Mouse (Mus musculus): ENCODE data around the gene Zfp541.

Zfp541 gene

DNA sequence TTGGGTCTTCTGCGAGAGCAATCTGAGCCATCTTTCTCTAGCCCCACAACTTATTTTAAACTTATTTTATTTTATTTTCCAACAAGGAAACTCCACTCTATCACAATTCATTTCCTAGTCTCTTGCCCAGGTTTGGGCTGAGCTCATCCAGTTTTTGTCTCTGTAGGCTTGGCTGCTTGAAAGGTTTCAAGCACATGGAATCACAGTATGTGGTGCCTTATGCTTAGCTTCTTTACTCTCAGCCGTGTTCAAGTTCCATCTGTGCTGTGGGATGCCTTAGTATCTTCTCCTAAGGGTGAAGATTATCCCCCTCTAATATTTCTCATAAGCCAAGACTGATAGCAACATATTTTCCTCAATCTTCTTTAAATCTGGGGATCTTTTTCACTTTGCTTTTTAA lies 26.0 kb downstream of the Zfp541 start:
- no peak for DNase-seq

DNA sequence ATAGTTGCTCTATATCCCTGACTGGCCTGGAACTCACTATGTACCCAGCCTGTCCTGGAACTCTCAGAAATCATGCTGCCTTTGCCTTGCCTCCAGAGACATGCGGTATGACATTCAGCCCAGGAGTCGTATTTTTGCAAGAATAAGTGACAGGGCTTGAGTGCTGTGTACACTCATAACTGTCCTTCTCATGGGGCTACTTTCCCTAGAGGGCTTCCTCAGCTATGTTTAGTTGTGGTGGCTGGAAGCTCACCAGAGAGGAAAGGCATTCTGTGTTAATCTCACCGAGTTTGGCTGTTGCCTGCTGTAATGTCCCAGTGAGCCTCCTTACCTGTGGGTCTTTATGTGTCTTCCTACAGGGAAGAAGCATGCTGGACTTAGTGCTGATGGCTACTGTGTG lies 33.0 kb downstream of the Zfp541 start:
- DNase-seq, result no peak

DNA sequence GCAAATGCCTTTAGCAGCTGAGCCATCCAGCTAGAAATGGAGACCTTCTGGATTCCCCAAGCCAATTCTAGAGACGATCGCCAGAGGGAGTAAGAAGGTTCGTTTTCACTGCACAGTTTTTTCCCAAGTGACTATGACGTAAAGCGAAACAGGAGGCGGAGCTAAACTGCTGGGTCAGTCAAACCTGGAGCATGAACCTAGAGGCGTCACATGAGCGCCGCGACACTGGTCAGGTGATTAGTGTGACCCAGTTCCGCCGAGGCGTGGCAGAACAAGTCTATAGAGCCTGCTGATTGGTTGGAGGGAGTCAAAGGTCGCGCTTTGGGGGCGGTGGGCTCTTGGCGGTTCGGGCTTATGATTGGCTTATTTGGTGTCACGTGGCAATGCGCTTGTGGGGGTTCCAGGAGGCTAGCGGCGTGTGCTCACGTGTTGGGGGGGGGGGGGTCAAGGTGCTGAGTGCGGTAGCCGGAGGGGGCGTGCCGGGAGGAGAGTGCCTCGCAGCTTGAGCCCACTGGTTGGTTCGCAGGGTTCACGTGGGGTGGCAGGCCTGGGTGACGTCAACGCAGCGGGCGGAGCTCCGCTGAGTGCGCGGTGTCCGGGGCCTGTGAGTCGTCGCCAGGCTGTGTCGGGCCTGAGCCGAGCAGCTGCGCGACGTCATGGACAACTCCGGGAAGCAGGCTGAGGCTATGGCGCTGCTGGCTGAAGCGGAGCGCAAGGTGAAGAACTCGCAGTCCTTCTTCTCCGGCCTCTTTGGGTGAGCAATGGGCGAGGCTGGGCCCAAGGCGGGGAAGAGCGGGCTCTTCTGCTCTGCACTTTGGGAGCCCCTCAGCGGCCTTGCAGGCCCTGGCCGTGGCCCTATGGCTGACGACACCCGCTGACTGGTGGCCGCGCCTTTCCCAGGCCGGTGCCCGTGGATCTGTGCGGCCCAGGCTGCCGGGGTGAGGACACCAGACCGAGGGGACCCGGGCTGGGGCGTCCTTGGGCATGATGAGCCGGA lies 36.7 kb downstream of the Zfp541 start, which contains the start of gene Napa:
Napa (plus strand) TSS at position 438 of the 997 bp plus-strand sequence.
- DNase-seq, result peak; percentile 99

DNA sequence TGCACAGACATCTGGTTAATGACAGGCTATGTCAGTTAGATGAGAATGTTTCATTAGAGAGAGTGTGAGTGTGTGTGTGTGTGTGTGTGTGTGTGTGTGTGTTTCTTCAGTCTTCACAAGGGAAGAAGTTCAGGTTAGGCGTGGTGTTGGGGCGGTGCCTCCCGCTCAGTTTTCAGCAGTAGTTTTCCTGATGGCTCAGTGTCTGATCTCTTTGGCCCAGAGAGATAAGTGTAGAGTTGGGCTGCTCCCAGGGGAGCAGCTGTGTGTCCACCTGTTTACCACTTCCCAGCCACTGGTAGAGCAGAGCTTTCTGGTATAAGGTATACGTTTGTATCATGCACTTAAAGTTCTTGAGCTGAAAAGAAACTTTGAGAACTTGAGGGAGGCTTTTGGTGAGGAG lies 38.3 kb downstream of the Zfp541 start:
- no peak for DNase-seq

DNA sequence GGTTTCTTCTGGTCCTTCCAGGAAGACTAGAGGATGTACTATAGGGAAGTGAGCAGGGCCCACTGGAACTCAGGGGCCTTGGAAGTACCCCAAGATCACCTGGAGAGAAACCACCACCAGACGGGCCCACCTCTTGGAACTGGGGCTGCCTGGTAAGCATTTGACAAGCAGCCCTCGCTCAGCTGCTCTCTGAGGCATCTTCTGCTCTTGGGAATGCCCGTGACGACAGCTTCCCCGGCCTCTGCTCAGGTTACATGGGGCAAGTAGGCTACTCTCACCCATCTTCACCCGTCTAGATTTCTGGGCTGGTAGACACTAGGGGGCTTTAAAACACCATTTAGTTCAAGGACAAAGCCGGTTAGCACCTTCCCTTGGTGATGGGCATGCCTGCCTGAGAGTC lies 39.5 kb downstream of the Zfp541 start:
- no peak for DNase-seq

DNA sequence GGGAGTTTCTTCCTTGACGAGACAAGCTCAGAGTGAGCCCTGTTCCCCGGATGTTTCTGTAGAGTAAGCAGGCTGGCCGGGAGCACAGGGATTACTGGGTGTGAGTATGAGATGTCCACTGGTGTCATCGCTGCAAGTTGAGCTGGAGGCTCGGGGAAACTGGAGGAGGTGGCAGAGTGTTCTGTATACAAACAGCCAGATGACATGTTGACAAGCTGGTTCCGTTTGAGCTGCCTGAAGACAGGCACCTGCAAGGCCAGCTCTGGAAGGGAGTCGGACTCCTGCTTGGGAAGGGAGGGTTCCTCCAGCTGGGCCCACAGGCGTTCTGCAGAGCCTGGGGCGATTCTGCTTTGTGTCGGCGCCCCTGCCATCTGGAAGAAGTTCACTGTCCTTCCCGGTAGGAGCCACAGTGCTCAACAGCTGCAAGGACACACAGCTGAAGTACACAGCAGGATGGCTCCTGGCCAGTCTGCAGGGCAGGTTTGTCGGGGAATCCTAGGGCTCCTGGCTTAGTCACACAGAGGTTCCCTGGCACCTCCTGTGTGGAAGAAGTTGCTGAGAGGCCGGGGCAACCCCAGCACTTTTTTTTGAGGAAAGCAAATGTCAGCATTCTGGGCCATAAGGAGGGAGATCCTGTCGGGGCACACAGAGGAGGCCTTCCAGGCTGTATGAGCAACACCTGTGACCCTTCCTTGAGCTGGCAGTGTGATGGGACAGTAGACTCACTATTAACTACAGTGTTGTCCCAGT lies 40.3 kb downstream of the Zfp541 start:
- no peak for DNase-seq

DNA sequence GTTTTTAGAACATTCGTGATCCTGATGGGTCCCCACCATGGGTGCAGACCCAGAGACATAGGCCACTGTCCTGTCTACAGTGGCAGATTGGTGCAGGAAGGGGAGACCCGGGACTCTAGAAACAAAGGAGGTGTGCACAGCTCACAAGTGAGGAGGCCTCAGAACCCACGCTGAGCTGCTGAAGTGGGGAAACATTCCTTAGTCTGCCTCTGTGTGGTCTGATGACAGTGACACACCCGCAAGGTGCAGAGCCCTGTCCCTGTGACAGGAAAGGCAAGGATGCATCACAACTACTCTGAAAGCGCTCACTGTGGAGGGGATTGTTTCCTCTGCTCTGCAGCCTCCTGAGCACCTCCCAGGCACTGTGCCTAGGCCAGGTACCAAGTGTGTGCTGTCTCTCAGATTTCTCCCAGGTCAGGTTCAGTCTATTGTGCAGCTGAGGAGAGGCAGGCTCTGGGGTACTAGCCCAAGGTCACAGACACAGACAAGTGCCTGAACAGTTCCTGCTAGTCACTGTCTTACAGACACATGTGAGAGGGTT lies 41.1 kb downstream of the Zfp541 start:
- no peak for DNase-seq

DNA sequence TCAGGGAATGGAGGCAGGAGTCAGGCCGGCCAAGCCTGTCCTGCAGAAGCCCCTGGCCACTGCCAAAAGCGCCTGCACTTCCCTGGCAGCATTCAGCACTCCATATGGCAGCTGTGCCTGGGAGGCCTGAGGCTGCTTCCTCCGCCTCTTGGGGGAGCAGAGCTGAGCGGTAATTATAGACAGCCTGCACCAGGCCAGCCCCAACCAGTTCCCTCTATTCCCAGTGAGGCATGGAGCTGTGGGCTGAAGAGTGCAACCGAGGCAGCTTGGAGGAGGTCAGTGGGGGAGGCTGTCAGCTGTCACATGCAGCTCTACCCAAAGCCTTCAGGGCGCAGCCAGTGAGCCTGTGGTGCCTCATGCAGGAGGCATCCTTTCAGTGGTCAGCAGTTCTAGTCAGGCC lies 42.1 kb downstream of the Zfp541 start:
- peak; percentile 92 to 96 for DNase-seq

DNA sequence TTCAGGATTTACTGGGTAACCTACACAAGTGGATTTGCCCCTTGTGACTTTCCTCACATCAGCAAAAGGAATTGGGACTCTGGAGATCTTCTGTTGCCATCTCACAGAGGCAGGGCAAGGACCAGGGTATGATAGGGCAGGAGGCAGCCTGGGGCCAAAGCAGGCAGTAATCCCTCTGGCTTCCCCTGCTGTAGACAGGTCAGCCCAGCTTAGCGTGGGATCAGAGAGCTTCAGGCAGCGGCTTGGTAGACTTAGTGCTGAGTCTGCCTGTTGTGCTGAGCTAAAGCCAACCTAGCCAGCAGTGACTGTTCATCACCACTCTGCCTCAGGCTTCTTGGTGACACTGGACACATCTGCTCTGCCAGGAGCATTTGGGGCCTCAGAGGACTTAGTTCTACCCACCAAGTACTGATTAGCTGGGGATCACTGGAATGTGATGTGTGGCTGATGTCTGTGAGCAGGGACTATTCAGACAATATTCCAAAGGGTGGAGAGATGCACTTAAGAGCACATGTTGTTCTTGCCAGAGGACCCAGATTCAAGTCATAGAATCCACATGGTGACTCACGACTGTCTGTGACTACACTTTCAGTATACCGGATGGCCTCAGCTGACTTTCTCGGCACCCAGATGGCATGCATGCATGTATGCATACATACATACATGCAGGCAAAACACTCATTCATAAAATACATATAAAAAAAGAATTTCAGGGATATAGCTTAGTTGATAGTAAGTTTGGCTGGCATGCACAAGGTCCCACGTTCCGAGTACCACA lies 43.2 kb downstream of the Zfp541 start:
- no peak for DNase-seq

DNA sequence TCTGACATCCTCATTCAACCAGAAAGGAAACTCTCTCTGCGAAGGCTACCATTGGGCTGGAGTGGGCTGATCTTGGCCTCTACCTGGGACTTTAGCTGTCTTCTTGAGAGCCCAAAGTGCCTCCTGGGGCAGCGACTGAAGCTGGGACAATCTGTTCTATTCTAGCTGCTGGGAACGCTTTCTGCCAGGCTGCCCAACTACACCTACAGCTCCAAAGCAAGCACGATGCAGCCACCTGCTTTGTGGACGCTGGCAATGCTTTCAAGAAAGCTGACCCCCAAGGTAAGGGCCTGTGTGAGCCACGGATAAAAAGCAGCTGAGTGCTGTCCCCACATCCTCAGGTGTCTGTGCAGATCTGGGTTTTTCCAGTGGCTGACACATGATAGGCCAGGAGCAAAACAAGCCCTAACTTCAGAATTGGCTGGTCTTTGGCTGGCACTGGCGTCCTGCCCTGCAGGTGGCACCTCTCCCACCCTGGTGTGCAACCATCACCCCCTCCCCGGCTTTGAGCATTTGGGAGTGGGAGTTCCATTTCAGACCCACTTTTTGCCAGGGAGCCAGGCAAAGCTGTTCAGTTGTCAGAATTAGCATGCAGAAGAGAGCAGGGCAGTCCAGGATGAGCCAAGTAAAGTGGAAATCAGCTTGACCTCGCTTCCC lies 47.4 kb downstream of the Zfp541 start:
- DNase-seq, result peak; percentile 62 to 72

DNA sequence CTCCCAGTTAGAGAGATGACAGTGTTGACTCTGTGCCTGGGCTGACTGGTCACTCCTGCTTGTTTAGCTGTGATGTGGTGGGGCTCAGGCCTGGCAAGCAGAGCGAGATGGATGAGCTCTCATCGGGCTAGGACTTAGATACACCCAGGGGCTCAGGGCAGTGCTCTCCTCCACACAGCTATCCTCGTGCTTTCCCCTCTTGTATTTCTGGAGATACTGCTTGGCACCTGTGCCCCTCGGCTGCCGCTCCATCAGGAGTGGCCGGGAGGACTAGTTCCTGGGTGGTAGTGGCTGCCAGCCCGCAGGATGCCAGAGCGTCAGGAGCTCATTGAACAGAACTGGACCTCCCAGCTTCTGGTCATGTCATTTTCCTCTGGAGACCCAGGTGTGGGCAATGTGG lies 48.5 kb downstream of the Zfp541 start:
- DNase-seq, result no peak

DNA sequence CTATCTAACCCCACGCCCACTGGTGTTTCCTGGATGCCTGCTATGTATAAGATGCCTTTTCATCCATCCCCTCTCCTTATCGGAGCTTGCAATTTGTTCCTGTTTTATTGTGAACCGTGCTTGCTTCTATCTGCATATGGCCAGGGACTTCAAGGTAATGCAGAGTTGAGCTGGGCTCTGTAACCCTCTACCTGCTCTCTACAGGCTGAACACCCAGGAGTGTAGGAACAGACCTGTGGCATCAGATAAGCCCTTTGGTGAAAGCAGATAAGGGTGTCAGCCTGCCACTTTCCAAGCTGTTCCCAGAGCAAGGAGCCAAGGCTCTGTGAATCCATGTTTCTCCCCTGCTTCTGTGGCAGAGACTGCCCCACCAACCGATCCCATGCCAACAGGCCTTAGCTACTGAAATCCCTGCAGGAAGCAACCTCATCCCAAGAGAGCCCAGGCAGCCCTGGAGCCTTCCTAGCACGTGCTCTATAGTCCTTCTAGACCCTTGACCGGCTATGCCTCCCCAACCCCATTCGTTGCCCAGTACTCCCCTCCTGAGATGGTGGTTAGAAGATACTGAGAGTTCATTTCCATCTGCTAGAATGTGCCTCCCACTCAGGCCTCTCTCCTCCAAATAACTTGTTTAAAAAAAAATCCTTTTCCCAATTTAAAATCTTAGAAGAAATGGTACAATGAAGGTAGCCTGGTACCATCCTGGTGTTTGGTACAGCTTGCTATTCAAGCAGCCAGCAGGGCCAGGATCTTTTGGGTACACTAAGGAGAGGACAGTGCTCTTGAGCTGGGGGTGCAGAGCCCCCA lies 49.9 kb downstream of the Zfp541 start:
- no peak for DNase-seq

DNA sequence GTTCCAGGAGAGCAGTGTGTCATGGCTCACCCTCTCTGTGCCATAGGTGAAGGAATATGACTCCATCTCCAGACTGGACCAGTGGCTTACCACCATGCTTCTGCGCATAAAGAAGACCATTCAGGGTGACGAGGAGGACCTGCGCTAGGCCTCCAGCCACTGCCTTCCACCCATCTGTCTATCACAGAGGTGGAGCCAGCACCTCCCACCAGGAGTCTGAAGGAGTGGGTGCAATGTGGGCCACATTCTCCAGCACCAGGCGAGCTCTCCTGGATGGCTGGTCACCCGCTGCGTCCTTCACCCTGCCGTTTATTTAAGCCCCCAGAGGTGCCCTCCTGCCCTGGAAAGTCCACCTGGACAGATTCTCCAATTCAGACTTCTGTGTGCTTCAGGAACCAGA lies 54.8 kb downstream of the Zfp541 start:
- DNase-seq, result no peak

DNA sequence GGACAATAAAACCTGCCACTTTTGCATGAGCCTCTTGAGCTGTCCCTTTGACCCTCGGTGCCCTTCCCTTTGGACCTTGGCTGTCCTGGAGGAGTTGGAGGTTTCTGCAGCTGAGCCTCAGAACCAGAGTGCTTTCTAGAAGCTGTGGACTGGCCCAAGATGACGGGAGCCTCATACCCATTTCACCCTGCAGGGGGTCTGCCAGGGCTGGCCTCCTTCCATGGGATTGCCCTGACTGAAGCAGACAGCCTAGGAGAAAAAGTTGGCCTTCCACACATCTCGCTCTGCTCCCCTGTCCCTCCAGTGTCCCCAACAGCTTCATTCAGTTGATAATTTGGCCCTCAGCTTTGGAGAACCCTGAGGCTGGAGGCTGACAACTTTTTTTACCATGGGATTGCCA lies 55.5 kb downstream of the Zfp541 start:
- peak; percentile 71 to 77 for DNase-seq

DNA sequence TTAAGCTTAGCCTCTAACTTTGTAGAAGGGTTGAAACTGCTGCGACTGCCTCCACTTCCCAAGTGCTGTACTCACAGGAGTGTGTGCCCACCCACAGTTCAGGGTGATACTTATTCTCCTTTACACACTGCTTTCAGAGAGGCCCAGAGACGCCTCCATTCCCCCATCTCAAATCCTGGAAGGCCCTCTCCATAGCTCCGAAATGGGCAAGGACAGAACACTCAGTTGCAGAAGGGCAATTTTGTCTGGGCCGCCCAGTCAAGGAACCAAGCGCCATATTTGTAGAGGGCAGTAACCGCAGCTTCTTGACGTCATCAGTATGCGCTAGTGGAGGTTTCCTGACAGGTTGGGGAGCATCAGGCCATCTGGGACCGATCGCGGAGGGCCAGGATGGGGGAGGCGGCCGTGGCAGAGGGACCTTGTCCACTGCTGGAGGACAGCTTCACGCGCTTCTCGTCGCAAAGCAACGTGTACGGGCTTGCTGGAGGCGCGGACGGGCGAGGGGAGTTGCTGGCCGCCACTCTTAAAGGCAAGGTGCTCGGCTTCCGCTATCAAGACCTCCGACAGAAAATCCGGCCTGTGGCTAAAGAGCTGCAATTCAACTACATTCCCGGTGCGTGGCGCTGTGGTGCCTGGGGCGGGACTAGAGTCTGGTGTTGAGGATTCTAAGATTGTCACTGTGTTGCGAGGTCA lies 58.1 kb downstream of the Zfp541 start, which contains the start of gene Kptn:
Kptn (plus strand) TSS at position 327 of the 693 bp plus-strand sequence.
- DNase-seq, result peak; percentile 96 to 98

DNA sequence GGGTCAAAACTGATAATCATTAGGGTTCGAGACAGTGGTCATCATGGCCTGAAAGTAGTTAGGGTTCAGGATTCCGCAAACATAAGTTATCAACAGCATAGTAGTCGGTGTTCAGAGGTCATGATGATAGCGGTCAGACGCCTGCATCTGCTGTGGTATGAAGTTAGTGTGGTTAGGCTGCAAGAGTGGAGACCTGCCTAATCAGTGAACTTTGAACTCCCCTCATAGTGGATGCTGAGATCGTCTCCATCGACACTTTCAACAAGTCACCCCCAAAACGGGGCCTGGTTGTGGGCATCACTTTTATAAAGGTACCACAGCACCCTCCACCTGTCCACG lies 58.6 kb downstream of the Zfp541 start:
- DNase-seq, result no peak

DNA sequence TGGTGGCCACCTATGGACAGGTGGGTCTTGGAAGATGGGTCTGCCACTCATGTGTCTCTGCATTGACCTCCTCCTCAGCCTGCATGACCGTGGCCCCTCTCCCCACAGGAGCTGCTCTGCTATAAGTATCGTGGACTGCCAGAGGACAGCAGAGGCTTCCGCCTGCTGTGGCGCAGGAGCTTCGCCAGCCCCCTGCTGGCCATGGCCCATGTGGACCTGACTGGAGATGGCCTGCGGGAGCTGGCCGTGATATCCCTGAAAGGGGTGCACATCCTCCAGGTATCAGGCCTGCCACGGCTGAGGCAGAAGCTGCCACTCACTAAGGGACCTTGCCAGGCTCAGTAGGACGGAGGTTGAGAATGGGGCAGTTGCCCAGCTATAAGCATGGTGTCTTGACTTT lies 64.2 kb downstream of the Zfp541 start:
- no peak for DNase-seq

DNA sequence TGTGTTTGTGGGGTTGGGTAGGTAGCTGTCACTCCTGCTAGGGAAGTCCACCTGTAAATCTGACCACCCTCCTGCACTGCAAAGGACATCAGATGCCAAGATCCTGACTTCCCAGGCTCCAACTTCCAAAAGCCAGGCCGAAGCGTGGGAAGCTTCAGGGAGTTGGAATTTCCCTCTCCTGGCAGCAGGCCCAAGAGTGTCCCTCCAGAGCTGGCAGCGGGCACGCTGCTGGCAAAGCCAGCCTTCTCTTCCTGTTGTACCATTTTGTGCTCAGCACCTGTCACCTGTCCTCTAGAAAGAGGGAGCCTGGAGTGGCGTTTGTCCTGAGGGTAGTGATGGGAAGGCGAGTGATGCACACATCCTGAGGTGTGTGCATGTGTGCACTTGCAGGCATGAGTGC lies 66.7 kb downstream of the Zfp541 start:
- peak; percentile 91 to 93 for DNase-seq

DNA sequence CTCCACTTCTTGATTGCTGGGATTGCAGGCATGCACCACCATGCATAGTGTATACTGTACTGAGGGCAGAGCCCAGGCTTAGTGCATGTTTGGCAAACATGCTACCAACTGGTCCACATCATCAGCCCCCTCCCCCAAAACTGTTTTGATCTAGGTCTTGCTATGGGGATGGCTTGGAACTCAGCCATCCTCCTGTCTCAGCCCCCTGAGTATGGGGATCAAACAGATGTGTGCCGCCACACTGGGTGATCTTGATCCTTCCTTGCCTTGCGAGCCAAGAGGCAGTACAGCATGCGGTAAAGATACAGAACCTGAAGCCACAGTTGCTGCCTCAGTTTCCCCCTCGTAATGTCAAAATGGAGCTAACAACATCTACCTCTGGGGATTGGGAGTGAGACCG lies 67.3 kb downstream of the Zfp541 start:
- DNase-seq, result peak; percentile 42 to 57

DNA sequence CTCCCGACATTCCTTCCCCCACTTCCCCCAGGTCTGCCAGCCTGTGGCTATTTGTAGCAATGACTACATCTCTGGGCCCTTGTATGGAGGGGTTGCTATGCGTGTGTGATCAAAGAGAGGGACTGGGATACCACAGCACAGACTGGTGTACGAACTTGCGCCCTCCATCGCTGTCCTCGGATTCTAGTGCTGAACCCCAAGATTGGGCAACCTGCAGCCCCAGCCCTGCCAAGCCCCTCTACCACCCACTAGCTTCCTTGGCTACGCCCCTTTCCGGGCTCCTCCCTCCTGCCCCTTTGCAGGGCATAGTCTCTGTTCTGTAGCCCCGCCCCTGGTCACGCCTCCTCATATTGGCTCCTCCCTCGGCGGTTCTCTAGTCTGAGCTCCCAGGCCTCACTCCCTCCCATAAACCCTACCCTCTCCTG lies 67.8 kb downstream of the Zfp541 start, which contains the start of gene Slc8a2:
Slc8a2 (plus strand) TSS at position 406 of the 425 bp plus-strand sequence.
- peak; percentile 96 for DNase-seq
